Mouse (Mus musculus) retina, postnatal 1 day (tissue): Measurements from ENCODE around the gene Arxes1.
"Not testable (repeated sequence)": the region's sequence is repeated elsewhere in the genome, so short reads cannot be mapped to it uniquely, and the experiment has no call there.

Experiments used
- DNase-seq: peaks from one replicate; pipeline ENCODE4 v3.0.0-alpha.2; 2012

Gene Arxes1

DNA sequence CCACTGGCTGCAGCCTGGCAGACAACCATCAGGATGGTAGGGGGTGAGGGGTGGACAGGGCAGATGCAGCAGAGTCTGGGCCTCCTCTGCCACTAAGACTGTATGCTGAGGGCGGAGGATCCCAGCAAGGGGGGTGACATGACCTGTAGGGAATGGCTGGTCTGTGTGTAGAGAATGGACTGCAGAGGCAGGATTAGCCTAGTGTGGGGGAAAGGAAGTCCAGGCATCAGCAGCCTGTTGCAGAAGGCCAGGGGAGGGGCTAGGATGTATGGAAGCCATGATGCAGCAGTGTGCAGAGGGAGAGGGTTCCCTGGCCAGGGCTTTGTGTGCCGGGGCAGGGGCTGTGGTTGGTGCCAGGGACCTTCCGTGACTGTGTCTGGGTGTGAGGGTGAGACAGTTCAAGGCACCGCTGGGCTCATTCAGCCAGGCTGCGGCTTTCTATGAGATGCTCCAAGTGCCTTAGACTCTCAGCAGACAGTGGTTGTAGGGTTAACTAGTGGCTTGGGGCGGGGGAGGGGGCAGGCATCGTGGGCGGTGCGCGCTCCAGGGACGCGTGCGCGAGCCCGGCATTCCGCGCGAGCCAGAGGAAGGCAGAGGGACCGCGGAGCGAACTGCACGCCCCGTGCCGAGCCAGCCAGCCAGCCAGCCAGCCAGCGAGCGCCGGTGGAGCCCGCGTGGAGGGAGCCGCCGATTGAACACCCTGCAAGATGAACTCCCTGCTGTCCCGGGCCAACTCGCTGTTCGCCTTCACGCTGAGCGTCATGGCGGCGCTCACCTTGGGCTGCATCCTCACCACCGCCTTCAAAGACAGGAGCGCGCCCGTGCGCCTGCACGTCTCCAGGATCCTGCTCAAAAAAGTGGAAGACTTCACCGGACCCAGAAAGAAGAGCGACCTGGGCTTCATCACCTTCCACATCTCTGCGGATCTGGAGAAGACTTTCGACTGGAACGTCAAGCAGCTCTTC lies at the start of gene Arxes1:
Gene Arxes1, plus strand, starts transcription at position 569 of the 965 bp plus-strand sequence.
- DNase-seq: peak; percentile 64

- DNase-seq: no peak
Observed at GRCm38 (mm10) chrX:135984539-135985260, 48.5 kb upstream of the Arxes1 start.

DNA sequence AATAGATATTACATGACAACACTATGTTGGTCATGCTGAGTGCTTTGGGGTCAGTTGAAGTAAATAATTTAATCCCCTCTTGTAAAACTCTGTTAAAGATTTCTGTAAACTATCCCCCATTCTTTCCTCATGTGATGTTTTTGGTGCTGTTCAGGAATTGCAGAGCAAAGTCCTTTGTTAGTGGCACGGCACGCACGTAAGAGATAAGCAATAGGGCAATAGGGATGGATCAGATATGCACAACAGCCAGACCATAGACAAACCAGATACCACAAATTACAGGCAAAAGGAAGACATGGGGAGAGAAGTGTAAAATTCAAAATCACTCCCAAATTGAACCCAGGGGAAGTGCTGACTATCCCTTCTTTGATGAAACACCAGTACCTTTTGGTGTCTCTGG lies 46.9 kb upstream of the Arxes1 start:
- no peak for DNase-seq

DNA sequence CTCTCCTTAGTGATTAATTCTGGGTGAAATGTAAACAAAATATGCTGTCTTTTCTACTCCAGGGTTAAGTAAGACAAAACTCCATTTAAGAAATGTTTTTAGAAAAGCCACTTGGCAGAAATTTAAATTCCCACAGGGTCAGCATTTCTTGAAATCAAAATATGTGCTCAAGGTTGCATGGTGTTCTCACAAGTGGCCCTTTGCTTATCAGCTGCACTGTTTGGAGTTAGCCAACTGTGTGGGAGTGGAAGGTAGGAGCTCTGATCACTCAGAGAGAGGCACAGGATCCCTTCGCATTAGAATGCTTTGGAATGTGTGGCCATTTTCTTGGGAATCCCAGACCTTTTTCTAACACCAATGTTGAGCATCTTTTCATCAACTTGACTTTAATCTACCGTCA lies 42.5 kb upstream of the Arxes1 start:
- DNase-seq: no peak

GRCm38 (mm10) chrX:135993192-135993594 lies 40.0 kb upstream of the Arxes1 start:
- peak; percentile 65 for DNase-seq

- not testable (repeated sequence) for DNase-seq
Observed at GRCm38 (mm10) chrX:135993664-135994119, 39.5 kb upstream of the Arxes1 start, which contains the start of gene Arxes2. Gene Arxes2, plus strand, starts transcription at chrX:135993824.

GRCm38 (mm10) chrX:136007199-136007843 lies 25.8 kb upstream of the Arxes1 start:
- no peak for DNase-seq

- DNase-seq: no peak
Observed at GRCm38 (mm10) chrX:136014392-136014791, 18.8 kb upstream of the Arxes1 start.

- no peak for DNase-seq
Observed at GRCm38 (mm10) chrX:136030331-136030730, 2.8 kb upstream of the Arxes1 start.

- DNase-seq: no peak
Observed at GRCm38 (mm10) chrX:136043726-136044125, 10.6 kb downstream of the Arxes1 start.

GRCm38 (mm10) chrX:136047528-136047927 lies 14.4 kb downstream of the Arxes1 start:
- peak; percentile 81 for DNase-seq

DNA sequence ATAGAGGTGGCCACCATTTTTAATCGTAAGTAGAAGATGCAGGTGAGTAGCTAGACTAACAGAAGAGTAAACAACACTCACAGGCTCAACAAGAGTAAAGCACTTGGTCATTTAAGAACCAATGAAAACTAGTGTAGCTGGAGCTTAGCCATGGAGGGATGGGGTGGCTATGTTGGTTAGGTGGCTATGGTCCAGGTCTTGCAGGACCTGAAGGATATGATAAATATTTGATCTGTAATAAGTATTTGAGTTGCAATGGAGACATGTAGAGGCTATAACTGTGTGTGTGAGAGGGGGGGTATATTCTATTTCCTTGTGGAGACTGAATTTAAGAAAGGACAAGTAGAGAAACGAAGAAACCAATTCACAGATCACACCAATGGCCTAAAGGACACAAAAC lies 18.1 kb downstream of the Arxes1 start:
- DNase-seq: no peak

GRCm38 (mm10) chrX:136060698-136061097 lies 27.5 kb downstream of the Arxes1 start:
- DNase-seq: no peak

GRCm38 (mm10) chrX:136067201-136067991 lies 34.2 kb downstream of the Arxes1 start:
- peak; percentile 76 for DNase-seq

DNA sequence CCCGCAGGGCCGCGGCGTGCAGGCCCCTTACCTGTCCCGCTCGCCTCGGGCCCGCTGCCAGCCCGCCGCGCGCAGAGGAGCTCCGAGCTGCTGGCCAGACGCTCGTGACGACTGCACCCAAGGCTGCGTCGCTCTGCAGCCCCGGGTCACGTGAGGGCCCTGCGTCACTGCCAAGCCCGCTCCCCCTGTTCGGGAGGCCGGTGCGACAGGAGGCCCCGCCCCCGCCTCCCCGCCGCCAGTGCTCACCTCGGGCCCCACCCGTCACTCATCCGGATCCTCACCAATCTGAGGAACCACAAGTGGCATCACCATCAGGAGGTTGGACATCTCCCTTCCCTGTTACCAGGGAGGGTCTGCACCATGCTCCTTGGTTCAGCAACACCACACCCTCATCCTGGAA lies 34.9 kb downstream of the Arxes1 start, which contains the start of gene Bex2:
Gene Bex2, minus strand, starts transcription at position 217 of the 400 bp plus-strand sequence.
- peak; percentile 44 for DNase-seq
